Mouse (Mus musculus) neural tube, embryonic 13.5 days (tissue): ENCODE measurements around the gene Slc8a1. TPM values are rescaled to one million over a fixed set of nuclear protein-coding genes. Genes with fewer than 3 reads are reported as not detected.

Source experiments
- ATAC-seq: fragments of 200-750 bp; cut with Nextera tagmentation; 2 replicates; pipeline ENCODE4 v1.8.0; 2017; ENCODE audit warnings: low read depth, mild to moderate bottlenecking, moderate TSS enrichment, moderate library complexity
- H3K27ac ChIP-seq: fragments of 300-500 bp; sonication (generic); replicated peaks from 2 replicates; pipeline ENCODE4 v1.5.1; 2015; ENCODE audit warnings: moderate library complexity, mild to moderate bottlenecking, inconsistent platforms
- H3K27me3 ChIP-seq: fragments of 300-500 bp; sonication (generic); 2 replicates; pipeline ENCODE4 v1.6.1; 2015; ENCODE audit warnings: mild to moderate bottlenecking, inconsistent platforms
- H3K36me3 ChIP-seq: fragments of 300-500 bp; sonication (generic); 2 replicates; pipeline ENCODE4 v1.6.1; 2015; ENCODE audit warnings: mild to moderate bottlenecking, inconsistent platforms
- H3K4me1 ChIP-seq: fragments of 300-500 bp; sonication (generic); replicated peaks from 2 replicates; pipeline ENCODE4 v1.6.1; 2015; ENCODE audit warnings: inconsistent platforms
- H3K4me2 ChIP-seq: fragments of 300-500 bp; sonication (generic); 2 replicates; pipeline ENCODE4 v1.6.1; 2015; ENCODE audit warnings: inconsistent platforms, mild to moderate bottlenecking, moderate library complexity
- H3K4me3 ChIP-seq: fragments of 300-500 bp; sonication (generic); 2 replicates; pipeline ENCODE4 v1.5.1; 2015; ENCODE audit warnings: mild to moderate bottlenecking, inconsistent platforms
- H3K9ac ChIP-seq: fragments of 300-500 bp; sonication (generic); 2 replicates; pipeline ENCODE4 v1.6.1; 2015; ENCODE audit warnings: moderate library complexity, mild to moderate bottlenecking, inconsistent platforms
- H3K9me3 ChIP-seq: fragments of 300-500 bp; sonication (generic); 2 replicates; pipeline ENCODE4 v1.6.1; 2016; ENCODE audit warnings: inconsistent platforms
- WGBS: fragments of 180-500 bp; shearing (Covaris S2); methylation state at CpG from one replicate; pipeline ENCODE4 v1.1.7; 2015; 5-methylcytosine and 5-hydroxymethylcytosine counted together
- polyA plus RNA-seq: library from polyadenylated mRNA; unstranded; fragments of >200 nt; fragmentation: Nextera tagmentation; extraction: Ambion mirVana; gene quantifications from 2 replicates; pipeline ENCODE4 v1.2.1, GENCODE M21; 2015

Slc8a1 gene
- polyA plus RNA-seq, 1 experiment from 2014 or later: 13.8 TPM

GRCm38 (mm10) chr17:81550864-81551263, 187.3 kb downstream of the Slc8a1 start:
- peaks cover 11% of the 10 kb centered on the region for H3K4me1 ChIP-seq
- no peaks in the 10 kb centered on the region for H3K9me3 ChIP-seq
- no peak overlapping the region for H3K27ac ChIP-seq
- H3K4me2 ChIP-seq: no peak overlapping the region
- no peak overlapping the region for H3K4me3 ChIP-seq
- no peak for ATAC-seq
- H3K36me3 ChIP-seq: no peaks in the 10 kb centered on the region
- no peaks in the 10 kb centered on the region for H3K27me3 ChIP-seq
- no peak overlapping the region for H3K9ac ChIP-seq
- WGBS: 83% methylated on average over 3 of the region's 3 CpGs

GRCm38 (mm10) chr17:81548016-81548415, 190.2 kb downstream of the Slc8a1 start:
- Histone ChIP-seq H3K9me3 (no peaks in the 10 kb centered on the region), H3K4me1 (peaks cover 4% of the 10 kb centered on the region; the same call in 1 of the 2 replicates), H3K27me3 (no peaks in the 10 kb centered on the region), H3K4me2 (no peak overlapping the region), H3K36me3 (no peaks in the 10 kb centered on the region), H3K4me3 (no peak overlapping the region), H3K27ac (no peak overlapping the region), H3K9ac (no peak overlapping the region)
- WGBS: 69% methylated on average over 4 of the region's 4 CpGs
- ATAC-seq: no peak

GRCm38 (mm10) chr17:81546525-81546924, 191.7 kb downstream of the Slc8a1 start:
- Histone ChIP-seq H3K4me2 (no peak overlapping the region), H3K27me3 (no peaks in the 10 kb centered on the region), H3K27ac (no peak overlapping the region), H3K4me3 (no peak overlapping the region), H3K36me3 (no peaks in the 10 kb centered on the region), H3K4me1 (peaks cover 5% of the 10 kb centered on the region; the same call in 1 of the 2 replicates), H3K9me3 (no peaks in the 10 kb centered on the region), H3K9ac (no peak overlapping the region)
- ATAC-seq: no peak
- 73% methylated on average over 6 of the region's 6 CpGs for WGBS

- Histone ChIP-seq H3K9me3 (no peaks in the 10 kb centered on the region), H3K27ac (no peak overlapping the region), H3K27me3 (no peaks in the 10 kb centered on the region), H3K36me3 (no peaks in the 10 kb centered on the region), H3K4me2 (no peak overlapping the region), H3K4me1 (peaks cover 5% of the 10 kb centered on the region; the same call in 1 of the 2 replicates), H3K9ac (no peak overlapping the region), H3K4me3 (no peak overlapping the region)
- ATAC-seq: no peak
- WGBS: 88% methylated on average over 5 of the region's 5 CpGs
Observed at GRCm38 (mm10) chr17:81546012-81546411, 192.2 kb downstream of the Slc8a1 start.

DNA sequence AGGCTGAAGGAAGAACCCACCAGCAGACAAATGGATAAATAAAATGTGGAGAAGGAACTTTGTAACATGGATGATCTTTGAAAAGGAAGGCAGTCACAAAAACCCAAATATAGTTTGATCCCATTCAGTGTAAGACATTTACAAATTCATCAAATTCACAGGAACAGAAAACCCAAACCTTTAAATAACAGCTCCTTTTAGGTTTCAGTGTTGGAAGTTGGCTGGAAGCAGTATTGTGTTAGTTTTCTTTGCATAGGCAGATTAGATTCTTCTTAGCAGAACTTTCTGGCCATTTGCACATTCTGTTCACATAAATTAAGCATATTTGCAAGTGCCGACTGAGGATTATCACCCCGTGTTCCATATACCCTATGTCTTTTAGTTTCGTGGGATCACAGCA, 193.3 kb downstream of the Slc8a1 start:
- Histone ChIP-seq H3K9ac (no peak overlapping the region), H3K4me3 (no peak overlapping the region), H3K27ac (no peak overlapping the region), H3K9me3 (no peaks in the 10 kb centered on the region), H3K4me1 (peaks cover 5% of the 10 kb centered on the region; the same call in 1 of the 2 replicates), H3K4me2 (no peak overlapping the region), H3K27me3 (no peaks in the 10 kb centered on the region), H3K36me3 (no peaks in the 10 kb centered on the region)
- 80% methylated on average over 3 of the region's 3 CpGs for WGBS
- ATAC-seq: no peak

DNA sequence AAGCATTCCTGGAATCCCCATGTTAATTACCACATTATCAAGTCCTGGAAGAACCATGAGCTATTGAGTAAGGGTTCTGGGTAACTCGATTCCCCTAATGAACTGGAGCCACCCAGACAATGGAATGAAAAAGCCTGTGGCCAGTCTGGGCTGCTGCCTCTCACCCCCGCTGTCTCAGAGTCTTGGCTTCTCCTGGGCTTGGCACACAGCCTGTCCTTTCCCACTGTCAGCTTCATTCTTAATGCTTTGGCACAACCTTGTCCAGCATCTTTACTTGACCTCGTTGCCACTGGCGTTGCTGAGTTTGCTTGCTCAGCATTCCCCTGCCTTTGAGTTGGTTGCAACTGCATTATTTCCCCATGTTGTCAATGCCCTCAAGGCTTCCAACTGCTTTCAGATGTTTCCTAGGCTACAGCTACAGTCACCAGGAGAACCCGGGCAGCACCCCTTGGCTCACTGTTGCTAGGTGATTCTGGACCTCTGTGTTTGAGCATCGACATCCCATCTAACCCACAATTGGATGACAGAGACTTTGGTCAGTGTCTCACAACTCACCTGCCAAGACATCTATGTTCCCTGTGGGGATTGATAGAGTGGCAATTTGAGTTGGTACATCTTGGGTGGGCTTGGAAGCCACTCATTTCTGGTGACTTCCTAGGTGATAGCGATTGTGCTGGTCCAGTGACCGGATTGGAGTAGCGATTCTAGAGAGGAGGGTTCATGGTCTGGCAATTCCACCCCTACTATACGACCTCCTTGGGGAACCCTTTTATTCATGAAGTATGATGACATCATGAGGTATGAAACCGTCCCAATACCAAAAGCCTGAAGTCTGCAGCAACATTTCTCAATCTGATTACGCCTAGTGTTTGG, 195.6 kb downstream of the Slc8a1 start:
- ATAC-seq: peak; percentile 56
- 73% methylated on average over 12 of the region's 12 CpGs for WGBS
- no peak overlapping the region for H3K27ac ChIP-seq

GRCm38 (mm10) chr17:81538163-81539160, 199.7 kb downstream of the Slc8a1 start:
- peaks cover 9% of the 10 kb centered on the region; the same call in 1 of the 2 replicates for H3K4me1 ChIP-seq
- WGBS: 72% methylated on average over 9 of the region's 9 CpGs
- no peaks in the 10 kb centered on the region for H3K36me3 ChIP-seq
- H3K4me2 ChIP-seq: no peak overlapping the region
- H3K9ac ChIP-seq: no peak overlapping the region
- no peak for ATAC-seq
- no peak overlapping the region for H3K4me3 ChIP-seq
- H3K27me3 ChIP-seq: no peaks in the 10 kb centered on the region
- no peak overlapping the region for H3K27ac ChIP-seq
- no peaks in the 10 kb centered on the region for H3K9me3 ChIP-seq

More for the DNA sequence above, 195.6 kb downstream of the Slc8a1 start:
- Histone ChIP-seq H3K4me1 (peaks cover 9% of the 10 kb centered on the region; the same call in 1 of the 2 replicates), H3K4me2 (no peak overlapping the region), H3K4me3 (no peak overlapping the region), H3K9me3 (no peaks in the 10 kb centered on the region), H3K9ac (no peak overlapping the region), H3K36me3 (no peaks in the 10 kb centered on the region), H3K27me3 (no peaks in the 10 kb centered on the region)

- H3K9me3 ChIP-seq: no peaks in the 10 kb centered on the region
- no peaks in the 10 kb centered on the region for H3K27me3 ChIP-seq
- H3K4me3 ChIP-seq: no peak overlapping the region
- no peak overlapping the region for H3K4me2 ChIP-seq
- no peak overlapping the region for H3K27ac ChIP-seq
- 95% methylated on average over 3 of the region's 3 CpGs for WGBS
- H3K9ac ChIP-seq: no peak overlapping the region
- no peak for ATAC-seq
- H3K36me3 ChIP-seq: no peaks in the 10 kb centered on the region
- 0 out of 2 replicates have a peak, but pooled peaks cover 5% of the 10 kb centered on the region for H3K4me1 ChIP-seq
Observed at GRCm38 (mm10) chr17:81536093-81536492, 202.1 kb downstream of the Slc8a1 start.

GRCm38 (mm10) chr17:81529849-81530248, 208.3 kb downstream of the Slc8a1 start:
- H3K9me3 ChIP-seq: no peaks in the 10 kb centered on the region
- no peaks in the 10 kb centered on the region for H3K27me3 ChIP-seq
- no peak overlapping the region for H3K4me2 ChIP-seq
- ATAC-seq: no peak
- WGBS: 84% methylated on average over 2 of the region's 2 CpGs
- H3K9ac ChIP-seq: no peak overlapping the region
- peaks cover 19% of the 10 kb centered on the region for H3K4me1 ChIP-seq
- H3K36me3 ChIP-seq: no peaks in the 10 kb centered on the region
- no peak overlapping the region for H3K4me3 ChIP-seq
- no peak overlapping the region for H3K27ac ChIP-seq

GRCm38 (mm10) chr17:81528940-81529339, 209.2 kb downstream of the Slc8a1 start:
- WGBS: 83% methylated on average over 4 of the region's 4 CpGs
- no peak overlapping the region for H3K4me3 ChIP-seq
- peaks cover 25% of the 10 kb centered on the region for H3K4me1 ChIP-seq
- no peak overlapping the region for H3K27ac ChIP-seq
- H3K9me3 ChIP-seq: no peaks in the 10 kb centered on the region
- no peak for ATAC-seq
- H3K27me3 ChIP-seq: no peaks in the 10 kb centered on the region
- no peak overlapping the region for H3K9ac ChIP-seq
- H3K36me3 ChIP-seq: no peaks in the 10 kb centered on the region
- no peak overlapping the region for H3K4me2 ChIP-seq

- Histone ChIP-seq H3K27me3 (no peaks in the 10 kb centered on the region), H3K36me3 (no peaks in the 10 kb centered on the region), H3K9ac (no peak overlapping the region), H3K4me2 (no peak overlapping the region), H3K27ac (no peak overlapping the region), H3K4me1 (peaks cover 34% of the 10 kb centered on the region), H3K9me3 (no peaks in the 10 kb centered on the region), H3K4me3 (no peak overlapping the region)
- no peak for ATAC-seq
- WGBS: 88% methylated on average over 3 of the region's 3 CpGs
Observed at GRCm38 (mm10) chr17:81526463-81526862, 211.7 kb downstream of the Slc8a1 start.

GRCm38 (mm10) chr17:81524826-81525225, 213.4 kb downstream of the Slc8a1 start:
- Histone ChIP-seq H3K4me2 (no peak overlapping the region), H3K27ac (no peak overlapping the region), H3K4me1 (peaks cover 32% of the 10 kb centered on the region), H3K9me3 (no peaks in the 10 kb centered on the region), H3K4me3 (no peak overlapping the region), H3K9ac (no peak overlapping the region), H3K36me3 (no peaks in the 10 kb centered on the region), H3K27me3 (no peaks in the 10 kb centered on the region)
- ATAC-seq: no peak
- 55% methylated on average over 6 of the region's 6 CpGs for WGBS
